Mouse (Mus musculus): ENCODE measurements around the gene Ppfibp1. TPM values are rescaled to one million over a fixed set of nuclear protein-coding genes. Genes with fewer than 3 reads are reported as not detected.

Gene Ppfibp1
- total RNA-seq, 2 experiments from 2014 or later, result 54.5 to 60.4 TPM

Other genes with a start within 250 kb of the Ppfibp1 start
- gene Med21, start 245.9 kb upstream of the Ppfibp1 start, total RNA-seq (2021), result 10 to 100 TPM; 49.2 to 49.5 TPM
- 10 to 100 TPM; 27.2 to 27.5 TPM for gene Tm7sf3, start 245.7 kb upstream of the Ppfibp1 start, total RNA-seq (2021)
- 10 to 100 TPM; 25.5 to 26.3 TPM for gene Stk38l, start 163.5 kb upstream of the Ppfibp1 start, total RNA-seq (2021)
- 10 to 100 TPM in 1 of 2 experiments, 1 to 10 TPM in 1; 5.9 to 10.2 TPM for gene Arntl2, start 92.4 kb upstream of the Ppfibp1 start, total RNA-seq (2021)
- not detected for gene Smco2, start 38.4 kb upstream of the Ppfibp1 start, total RNA-seq (2021)
- not detected for gene 1700034J05Rik, start 65.9 kb downstream of the Ppfibp1 start, total RNA-seq (2021)
- 1 to 10 TPM; 1.4 to 2.6 TPM for gene Rep15, start 144.1 kb downstream of the Ppfibp1 start, total RNA-seq (2021)
- 10 to 100 TPM; 45.3 to 48.1 TPM for gene Mrps35, start 154.3 kb downstream of the Ppfibp1 start, total RNA-seq (2021)
- gene Mansc4, start 198.5 kb downstream of the Ppfibp1 start, total RNA-seq (2021), result under 1 TPM in 1 of 2 experiments, not detected in 1; 0.33 TPM
- gene Klhl42, start 202.9 kb downstream of the Ppfibp1 start, total RNA-seq (2021), result 10 to 100 TPM; 22.0 to 22.1 TPM